Mouse (Mus musculus): ENCODE measurements around the gene Mettl2. TPM values are rescaled to one million over a fixed set of nuclear protein-coding genes. Genes with fewer than 3 reads are reported as not detected.

Gene Mettl2
- polyA plus RNA-seq, 1 experiment from 2014 or later, result 33.9 TPM

GRCm38 (mm10) chr11:105181689-105182460, 55.6 kb downstream of the Mettl2 start:
- Histone ChIP-seq H3K27me3 (ENCODE audit: control insufficient read depth, insufficient read depth, low read length) (no peaks in the 10 kb centered on the region), H3K4me1 (ENCODE audit: control insufficient read depth, insufficient read depth, low read length) (peaks cover 15% of the 10 kb centered on the region), H3K4me2 (ENCODE audit: low read depth, low read length) (peak overlapping the region; percentile 75), H3K27ac (ENCODE audit: low read depth, low read length) (peak overlapping the region; percentile 84), H3K4me3 (ENCODE audit: low read depth, low read length) (peak overlapping the region; percentile 89), H3K9ac (replicated peaks; ENCODE audit: low read depth, low read length) (peak overlapping the region; percentile 97), H3K9me3 (ENCODE audit: control insufficient read depth, low read length) (no peaks in the 10 kb centered on the region), H3K36me3 (ENCODE audit: control insufficient read depth, insufficient read depth, low read length) (peaks cover 9% of the 10 kb centered on the region; the same call in 1 of the 2 replicates)
- 9% methylated on average over 53 of the region's 89 CpGs for WGBS
- peak; percentile 55 for ATAC-seq (ENCODE audit: low read depth)

DNA sequence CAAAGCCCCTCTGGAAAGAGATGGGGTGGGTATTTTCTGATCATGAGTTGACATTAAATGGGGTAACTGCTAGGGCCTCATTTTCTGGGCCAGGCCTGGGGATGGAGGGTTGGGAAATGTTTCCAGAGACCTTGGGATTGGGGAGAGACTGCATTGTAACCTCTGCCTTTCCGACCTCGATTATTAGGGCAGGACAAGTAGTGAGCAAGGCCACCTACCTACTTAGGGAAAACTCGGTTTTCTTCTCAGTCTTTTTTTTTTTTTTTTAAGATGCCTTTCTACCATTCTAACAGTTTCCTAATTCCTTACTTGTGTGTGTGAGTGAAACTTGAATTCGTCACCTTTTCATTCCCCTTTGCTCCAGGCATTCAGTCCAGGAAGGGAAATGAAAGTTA, 56.2 kb downstream of the Mettl2 start:
- Histone ChIP-seq H3K9ac (replicated peaks; ENCODE audit: low read depth, low read length) (peak overlapping the region; percentile 97), H3K9me3 (ENCODE audit: control insufficient read depth, low read length) (no peaks in the 10 kb centered on the region), H3K4me2 (ENCODE audit: low read depth, low read length) (peak overlapping the region; percentile 75), H3K27me3 (ENCODE audit: control insufficient read depth, insufficient read depth, low read length) (no peaks in the 10 kb centered on the region), H3K36me3 (ENCODE audit: control insufficient read depth, insufficient read depth, low read length) (peaks cover 9% of the 10 kb centered on the region; the same call in 1 of the 2 replicates), H3K4me3 (ENCODE audit: low read depth, low read length) (peak overlapping the region; percentile 89), H3K27ac (ENCODE audit: low read depth, low read length) (peak overlapping the region; percentile 84), H3K4me1 (ENCODE audit: control insufficient read depth, insufficient read depth, low read length) (peaks cover 15% of the 10 kb centered on the region)
- ATAC-seq (ENCODE audit: low read depth), result no peak
- 4% methylated on average over 4 of the region's 4 CpGs for WGBS

DNA sequence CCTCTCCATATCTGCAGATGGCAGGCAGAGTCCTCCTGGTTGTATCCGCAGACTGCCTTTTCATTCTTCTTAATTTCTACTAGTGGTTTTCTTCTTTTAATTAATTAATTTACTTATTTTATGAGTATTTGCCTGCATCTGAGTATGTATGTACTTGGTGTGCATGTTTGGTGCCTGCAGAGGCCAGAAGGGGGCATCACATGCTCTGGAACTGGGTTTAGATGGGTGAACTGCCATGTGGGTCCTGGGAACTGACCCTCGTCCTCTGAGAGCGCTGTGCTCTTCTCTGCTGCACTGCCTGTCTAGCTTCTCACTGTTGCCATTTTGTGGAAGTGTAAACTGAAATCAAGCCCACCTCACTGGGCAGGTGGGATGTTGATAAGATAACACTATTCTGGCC, 58.5 kb downstream of the Mettl2 start:
- Histone ChIP-seq H3K36me3 (ENCODE audit: control insufficient read depth, insufficient read depth, low read length) (peaks cover 9% of the 10 kb centered on the region; the same call in 1 of the 2 replicates), H3K4me1 (ENCODE audit: control insufficient read depth, insufficient read depth, low read length) (peaks cover 9% of the 10 kb centered on the region), H3K27me3 (ENCODE audit: control insufficient read depth, insufficient read depth, low read length) (no peaks in the 10 kb centered on the region), H3K4me2 (ENCODE audit: low read depth, low read length) (no peak overlapping the region), H3K9ac (replicated peaks; ENCODE audit: low read depth, low read length) (no peak overlapping the region), H3K4me3 (ENCODE audit: low read depth, low read length) (no peak overlapping the region), H3K9me3 (ENCODE audit: control insufficient read depth, low read length) (no peaks in the 10 kb centered on the region), H3K27ac (ENCODE audit: low read depth, low read length) (no peak overlapping the region)
- no peak for ATAC-seq (ENCODE audit: low read depth)
- 92% methylated on average over 3 of the region's 3 CpGs for WGBS

Other genes with a start within 250 kb of the Mettl2 start
- gene Efcab3, start 62.8 kb upstream of the Mettl2 start, polyA plus RNA-seq (2014; fragmentation: Nextera tagmentation; extraction: Ambion mirVana), result not detected in 2 replicates
- not detected in 2 replicates for gene Gm10842, start 20.5 kb downstream of the Mettl2 start, polyA plus RNA-seq (2014; fragmentation: Nextera tagmentation; extraction: Ambion mirVana)
- 27.8 and 31.2 TPM in 2 replicates for gene Tlk2, start 52.4 kb downstream of the Mettl2 start, polyA plus RNA-seq (2014; fragmentation: Nextera tagmentation; extraction: Ambion mirVana)
- gene Mrc2, start 166.2 kb downstream of the Mettl2 start, polyA plus RNA-seq (2014; fragmentation: Nextera tagmentation; extraction: Ambion mirVana), result 1.8 and 3.6 TPM in 2 replicates

Data from neural tube, embryonic 14.5 days (tissue).